Mouse (Mus musculus) MN1 (cell line): ENCODE data around the gene Syne1.
"Not testable (repeated sequence)": the region's sequence is repeated elsewhere in the genome, so short reads cannot be mapped to it uniquely, and the experiment has no call there.

Experiments
- DNase-seq: peaks from one replicate; pipeline ENCODE4 v3.0.0-alpha.2; 2016; ENCODE audit warnings: low spot score

The Syne1 gene

DNA sequence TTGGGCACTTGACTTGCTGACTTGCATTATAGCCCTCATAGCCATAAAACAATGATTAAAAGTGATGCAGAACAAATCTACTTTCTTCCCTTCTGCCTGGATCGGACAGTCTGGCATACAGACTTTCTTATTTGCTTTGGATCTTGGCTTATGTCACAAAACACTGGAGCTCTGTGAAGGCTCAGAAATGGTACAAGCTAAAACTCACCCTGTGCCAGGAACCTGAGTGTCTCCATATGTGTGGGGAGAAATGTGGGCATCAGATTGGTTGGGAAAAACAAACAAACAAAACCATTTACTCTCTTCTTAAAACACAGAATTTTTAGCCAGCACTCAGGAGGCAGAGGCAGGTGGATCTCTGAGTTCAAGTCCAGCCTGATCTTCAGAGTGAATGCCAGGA lies 30.6 kb downstream of the Syne1 start:
- DNase-seq = no peak

DNA sequence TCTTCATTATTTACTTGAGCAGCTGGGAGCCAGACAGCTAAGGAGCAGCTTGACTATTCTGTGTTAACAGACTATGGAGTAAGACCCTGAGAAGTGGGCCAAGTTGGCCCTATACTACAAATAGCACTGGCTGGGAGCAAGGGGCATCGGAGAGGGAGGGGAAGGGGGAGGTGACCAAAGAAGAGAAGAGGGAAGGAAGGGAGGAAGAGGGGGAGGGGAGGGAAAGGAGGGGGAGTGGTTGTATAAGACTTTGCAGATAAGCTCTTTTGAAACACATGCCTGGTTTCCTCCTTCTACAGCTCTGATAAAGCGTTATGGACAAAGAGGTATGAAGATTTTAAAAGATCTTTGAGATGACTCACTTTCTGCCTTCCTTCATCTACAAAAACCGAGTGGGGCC lies 36.0 kb downstream of the Syne1 start:
- no peak for DNase-seq

DNA sequence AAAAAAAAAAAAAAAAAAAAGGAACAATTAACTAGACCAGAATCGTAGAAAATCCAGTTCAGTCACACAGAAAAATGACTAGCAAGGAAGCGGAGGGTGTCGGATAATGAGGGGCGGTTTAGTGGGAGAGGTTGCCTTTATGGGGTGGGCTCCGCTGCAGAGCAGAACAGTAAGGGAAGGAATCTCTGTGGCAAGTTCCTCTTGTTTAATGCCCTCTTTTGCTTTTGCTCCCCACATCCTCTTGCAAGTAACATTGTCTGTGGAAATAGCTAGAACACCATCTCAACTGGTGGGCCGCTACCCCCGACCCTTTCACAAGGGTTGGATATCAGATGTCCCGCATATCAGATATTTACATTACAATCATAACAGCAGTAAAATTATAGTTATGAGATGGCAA lies 37.1 kb downstream of the Syne1 start:
- no peak for DNase-seq

DNA sequence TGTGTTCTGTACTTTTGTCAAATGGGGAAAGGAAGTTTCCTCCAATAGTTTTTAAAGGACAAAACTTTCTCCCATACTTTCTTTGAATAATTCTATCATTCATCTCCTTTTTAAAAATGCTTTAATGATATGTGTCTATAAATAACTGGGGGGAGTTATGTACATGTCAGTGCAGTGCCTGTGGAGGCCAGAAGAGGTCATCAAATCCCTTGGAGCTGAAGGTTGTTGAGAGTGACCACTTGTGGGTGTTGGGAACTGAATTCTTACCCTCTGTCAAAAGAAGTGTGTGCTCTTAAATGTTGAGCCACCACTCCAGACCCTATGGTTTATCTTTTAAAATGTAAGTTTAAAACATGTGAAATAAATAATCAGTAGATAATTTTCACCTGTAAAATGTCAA lies 39.0 kb downstream of the Syne1 start:
- no peak for DNase-seq

DNA sequence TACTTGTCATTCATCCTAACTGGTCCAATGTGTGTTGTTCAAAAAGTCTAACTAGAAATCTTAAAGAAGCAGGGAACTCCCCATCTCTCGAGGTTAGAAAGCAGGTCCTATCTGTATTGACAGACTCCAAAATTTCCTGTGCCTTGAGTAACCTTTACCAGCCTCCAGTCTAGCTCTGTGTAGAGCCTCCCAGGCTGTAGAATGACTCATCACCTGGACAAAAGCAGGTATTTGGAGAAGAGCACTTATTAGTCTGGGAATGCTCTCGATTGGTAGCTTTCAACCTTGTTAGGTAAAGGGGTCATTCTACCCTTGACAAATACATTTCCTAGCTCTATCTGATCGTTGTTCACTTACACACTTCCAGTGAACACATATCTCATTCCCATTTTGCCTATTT lies 39.9 kb downstream of the Syne1 start:
- DNase-seq = no peak

DNA sequence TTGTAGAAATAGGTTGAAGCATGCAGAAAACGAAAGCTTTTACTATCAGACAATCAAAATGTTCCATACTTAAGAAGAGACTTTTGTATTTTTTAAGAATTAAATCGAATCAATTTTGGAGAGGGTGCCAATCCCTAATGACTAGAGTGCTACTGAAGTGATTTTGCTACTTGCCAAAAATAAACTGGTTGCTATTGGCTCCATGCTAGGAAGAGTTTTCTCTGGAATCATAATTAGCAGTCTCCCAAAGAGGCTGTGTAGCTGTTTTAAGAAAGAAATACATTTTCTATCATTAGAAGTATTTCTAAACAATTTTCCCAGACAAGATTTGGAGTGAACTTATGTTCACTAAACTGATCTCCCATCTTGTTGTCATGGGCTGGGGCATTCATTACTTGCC lies 43.8 kb downstream of the Syne1 start:
- DNase-seq = no peak

DNA sequence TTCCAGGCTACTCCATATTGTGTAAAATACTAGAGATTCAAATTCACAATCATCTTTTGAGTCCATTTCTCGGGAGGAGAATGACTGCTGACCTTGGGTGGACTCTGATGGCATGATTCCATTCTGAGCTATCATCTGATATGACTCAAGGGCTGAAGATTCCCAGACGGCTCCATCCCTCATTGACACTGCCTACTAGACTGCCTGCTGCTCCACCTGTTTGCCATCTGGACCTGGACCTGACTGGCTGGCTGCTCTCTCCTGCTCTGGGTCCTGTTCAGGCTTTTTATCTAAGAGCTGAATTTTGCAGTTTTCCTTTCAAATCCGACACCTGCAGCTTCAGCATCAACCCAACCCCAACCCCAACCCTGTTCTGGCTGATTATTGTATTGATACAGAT lies 46.5 kb downstream of the Syne1 start:
- DNase-seq = no peak

DNA sequence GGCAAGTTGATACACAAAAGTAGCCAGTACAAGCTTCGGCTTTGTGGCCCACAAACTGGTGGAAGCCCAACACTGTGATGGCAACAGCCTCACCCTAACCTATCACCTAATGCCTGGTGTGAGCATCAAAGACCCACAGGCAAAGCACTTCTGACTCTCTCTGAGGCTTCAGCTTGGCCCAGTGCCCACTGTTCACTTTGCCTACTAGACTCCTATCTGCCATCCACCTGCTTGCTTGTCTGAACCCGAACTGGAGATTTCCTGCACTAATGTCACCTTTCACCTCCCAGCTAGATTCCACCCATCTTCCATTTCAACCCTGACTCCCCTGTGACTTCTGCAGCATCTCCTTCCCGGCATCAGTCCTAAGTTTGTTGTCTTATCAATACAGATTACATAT lies 47.4 kb downstream of the Syne1 start:
- DNase-seq = no peak

DNA sequence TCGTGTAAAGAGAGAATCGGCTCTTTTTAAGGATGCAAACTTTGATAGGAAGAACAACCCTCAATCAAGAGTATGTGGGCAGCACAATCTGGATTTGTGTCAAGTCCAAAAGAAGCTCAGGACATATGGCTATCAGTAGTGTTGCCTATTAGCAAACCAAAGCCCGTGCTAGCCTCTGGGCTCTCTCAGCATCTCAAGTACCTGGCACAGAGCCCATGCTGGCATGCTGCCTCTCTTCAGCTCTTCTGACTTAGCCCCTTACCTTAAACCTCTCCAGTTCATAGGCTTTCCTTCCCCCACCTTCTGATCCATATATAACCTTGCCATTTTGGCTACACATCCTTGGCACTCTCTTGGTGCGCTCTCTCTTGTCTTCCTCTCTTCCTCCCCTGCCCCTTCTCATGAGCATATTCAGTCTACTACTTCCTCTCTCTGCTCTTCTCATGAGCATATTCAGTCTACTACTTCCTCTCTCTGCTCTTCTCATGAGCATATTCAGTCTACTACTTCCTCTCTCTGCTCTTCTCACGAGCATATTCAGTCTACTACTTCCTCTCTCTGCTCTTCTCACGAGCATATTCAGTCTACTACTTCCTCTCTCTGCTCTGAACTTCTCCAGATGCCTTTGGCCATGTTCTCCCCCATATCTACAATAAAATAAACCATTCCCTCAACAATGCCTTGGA lies 51.5 kb downstream of the Syne1 start:
- DNase-seq = not testable (repeated sequence)

DNA sequence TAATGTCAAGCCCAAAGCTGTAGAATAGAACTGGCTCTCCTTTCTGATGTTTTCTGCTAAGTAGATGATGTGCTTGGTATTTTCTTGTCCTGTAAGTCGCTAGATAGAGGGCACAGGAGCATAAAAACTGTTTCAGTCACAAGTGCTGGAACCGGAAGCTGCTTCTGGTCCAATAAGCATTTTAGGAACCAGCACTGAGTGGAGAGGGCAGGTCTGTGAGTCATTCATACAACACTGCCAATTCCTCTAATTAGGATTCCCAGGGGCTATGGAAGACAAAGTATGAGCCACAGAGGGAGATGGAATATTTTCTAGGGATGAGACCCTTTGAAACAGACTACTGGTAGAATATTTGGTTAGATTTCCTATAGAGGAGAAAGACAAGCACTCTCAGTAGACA lies 53.4 kb downstream of the Syne1 start:
- no peak for DNase-seq

DNA sequence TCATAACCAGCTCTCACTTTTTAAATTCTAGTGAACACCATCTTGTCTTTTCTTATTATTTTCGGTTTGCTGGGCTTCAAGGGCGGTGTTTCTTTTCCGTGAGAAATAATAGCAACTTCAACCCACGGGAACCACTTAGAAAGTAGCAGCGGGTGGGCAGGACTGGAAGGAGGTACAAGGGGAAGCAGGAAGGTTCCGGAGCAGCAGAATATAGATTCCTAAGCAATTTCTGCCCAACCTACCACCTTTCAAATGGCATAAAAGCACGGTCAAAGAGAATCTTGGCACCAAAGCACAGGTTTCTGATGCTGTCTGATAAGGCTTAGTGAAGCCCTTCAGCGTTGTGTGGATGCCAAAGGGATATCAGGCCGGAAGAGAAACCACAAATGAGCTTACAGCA lies 60.2 kb downstream of the Syne1 start:
- no peak for DNase-seq

DNA sequence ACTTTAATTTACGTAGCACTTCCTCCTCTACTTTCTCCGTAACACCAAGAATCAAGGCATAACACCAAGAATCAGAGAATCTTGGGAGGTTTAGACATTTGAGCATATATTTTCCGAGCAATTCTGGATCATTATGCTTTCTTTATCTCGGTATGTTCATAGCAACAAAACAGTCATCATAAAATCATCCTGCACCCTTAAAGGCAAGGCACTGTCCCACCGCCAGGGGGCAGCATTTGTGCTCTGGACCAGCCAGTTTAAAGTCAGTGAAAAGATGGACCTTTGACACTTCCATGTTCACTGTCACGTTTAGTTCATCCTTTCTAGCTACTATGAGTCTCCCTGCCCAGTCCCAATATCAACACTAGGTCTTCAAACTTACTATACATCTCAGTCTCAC lies 61.3 kb downstream of the Syne1 start:
- DNase-seq = no peak

DNA sequence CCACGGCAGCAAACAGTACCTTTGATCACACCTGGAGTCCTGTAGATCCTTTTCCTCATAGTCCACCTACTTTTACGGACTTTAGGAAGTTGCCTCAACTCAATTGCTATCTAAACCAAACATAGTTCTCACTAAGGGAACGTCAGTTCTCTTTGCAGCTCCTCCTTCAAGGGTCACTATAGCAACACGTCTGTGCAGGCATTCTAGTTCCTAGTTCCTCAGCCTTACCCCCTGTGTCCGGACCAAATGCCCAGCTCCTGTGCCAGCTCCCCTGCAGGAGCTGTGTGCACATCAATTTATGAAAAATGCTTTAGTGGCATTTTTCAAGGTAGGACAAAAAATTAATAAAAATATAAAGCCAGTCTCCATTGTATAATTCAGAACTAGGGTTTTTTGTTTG lies 63.2 kb downstream of the Syne1 start:
- DNase-seq = no peak

DNA sequence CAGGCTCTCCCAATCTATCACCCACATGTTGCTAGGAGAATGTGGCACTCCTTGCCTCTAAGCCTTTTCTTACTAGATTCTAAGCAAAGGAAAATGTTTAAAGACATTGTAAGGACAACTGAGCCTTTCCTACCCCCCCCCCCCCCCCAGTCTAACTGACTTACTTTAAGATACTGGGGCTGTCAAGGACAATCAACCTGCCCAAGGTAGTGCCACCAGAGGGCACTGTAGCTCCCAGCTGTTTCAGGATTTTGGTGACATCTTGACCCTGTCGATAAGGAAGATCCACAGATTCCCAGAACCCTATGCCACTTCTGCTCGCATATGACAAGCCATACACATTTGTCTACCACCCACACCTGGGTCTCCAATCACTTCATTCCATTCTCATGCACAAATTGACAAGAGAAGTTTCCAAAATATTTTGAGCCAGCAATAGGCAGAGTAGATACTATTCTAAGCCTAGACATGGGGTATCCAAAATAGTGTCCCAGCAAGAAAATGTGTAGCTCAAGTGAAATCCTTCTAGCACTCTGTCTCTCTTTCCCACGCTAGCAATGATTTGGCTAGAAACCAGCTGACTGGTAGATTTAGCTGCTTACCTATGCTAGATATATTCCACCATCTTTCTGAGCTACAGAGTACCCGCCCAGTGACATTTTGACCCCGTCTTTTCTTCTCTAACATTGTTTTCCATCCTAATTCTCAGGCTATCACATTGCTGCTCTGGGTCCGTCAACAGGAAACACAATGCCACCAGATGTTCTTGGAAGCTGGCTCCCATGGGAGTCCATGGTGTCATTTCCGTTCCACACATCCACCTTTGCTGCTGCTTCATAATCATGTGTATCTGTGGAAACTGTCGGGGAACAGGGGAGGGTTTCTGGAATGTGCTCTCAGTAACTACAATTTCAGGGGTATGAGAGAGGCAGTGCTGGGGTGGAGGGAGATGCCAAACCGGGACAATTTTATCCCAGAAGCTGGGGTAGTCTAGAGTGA lies 70.4 kb downstream of the Syne1 start:
- DNase-seq = no peak

DNA sequence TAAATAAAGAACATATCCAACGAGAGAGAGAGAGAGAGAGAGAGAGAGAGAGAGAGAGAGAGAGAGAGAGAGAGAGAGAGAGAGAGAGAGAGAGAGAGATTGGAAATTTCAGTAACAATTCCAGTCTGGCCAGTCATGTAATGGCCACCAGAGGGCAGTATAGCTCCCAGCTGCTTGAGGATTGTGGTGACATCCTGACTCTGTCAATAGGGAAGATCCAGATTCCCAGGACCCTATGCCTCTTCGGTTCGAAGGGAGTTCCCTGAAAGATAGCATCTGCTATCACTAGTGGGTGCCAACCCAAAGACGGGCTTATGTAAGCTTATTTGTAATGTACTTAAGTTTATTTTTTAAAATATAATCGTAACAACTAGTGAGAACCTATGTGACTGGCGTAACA lies 71.2 kb downstream of the Syne1 start:
- peak; percentile 36 for DNase-seq

DNA sequence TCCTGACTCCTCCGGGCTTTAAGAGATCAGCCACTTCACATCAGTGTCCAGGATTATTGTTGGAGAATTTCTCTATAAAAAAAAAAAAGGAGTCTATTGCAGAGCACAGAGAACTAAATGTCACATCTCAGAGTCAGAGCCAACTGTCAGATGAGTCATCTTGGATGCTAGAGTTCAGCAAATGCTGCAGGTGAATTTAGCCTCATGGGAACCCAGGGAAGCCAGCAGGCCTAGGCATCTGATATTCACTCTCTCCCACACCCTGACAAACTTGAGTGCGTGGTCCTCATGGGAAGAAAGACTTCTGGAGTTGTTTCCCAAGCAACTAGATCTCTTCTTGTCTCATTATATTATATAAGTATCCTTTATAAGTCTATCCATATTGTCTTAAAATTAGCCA lies 82.6 kb downstream of the Syne1 start:
- no peak for DNase-seq

DNA sequence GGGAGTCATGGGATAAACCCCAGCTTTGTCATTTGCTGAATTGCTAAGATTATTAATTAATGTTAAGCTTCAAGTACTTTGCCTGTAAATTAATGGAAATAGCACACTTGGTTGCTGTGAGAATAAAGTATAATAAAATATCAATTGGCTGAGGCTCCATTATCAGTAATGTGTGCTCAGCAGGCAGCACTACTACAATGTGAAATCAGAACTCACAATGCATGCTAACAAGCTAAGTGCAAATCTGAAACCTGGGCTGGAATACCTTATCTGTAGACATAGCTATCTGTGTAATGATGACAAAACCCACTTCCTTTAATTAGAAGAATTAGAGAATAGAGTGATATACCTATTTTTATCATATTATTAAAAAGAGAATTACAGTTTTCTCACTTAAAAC lies 97.5 kb downstream of the Syne1 start:
- DNase-seq = no peak

DNA sequence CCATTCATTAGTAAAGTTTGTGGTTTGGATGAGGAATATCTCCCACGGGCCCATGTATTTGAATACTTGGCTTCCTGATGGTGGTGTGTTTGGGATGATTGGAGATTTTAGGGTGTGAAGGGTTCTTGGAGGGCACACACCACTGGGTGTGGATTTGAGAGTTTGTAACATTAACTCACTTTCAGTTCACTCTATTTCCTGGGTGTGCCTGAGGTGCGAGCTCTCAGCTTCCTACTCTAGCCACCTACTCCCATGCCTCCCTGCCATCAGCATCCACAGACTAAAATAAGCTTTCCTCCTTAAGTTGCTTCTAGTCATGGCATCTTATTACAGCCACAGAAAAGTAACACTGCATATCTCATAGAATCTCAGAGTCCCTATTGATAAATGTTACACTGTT lies 101.3 kb downstream of the Syne1 start:
- no peak for DNase-seq

DNA sequence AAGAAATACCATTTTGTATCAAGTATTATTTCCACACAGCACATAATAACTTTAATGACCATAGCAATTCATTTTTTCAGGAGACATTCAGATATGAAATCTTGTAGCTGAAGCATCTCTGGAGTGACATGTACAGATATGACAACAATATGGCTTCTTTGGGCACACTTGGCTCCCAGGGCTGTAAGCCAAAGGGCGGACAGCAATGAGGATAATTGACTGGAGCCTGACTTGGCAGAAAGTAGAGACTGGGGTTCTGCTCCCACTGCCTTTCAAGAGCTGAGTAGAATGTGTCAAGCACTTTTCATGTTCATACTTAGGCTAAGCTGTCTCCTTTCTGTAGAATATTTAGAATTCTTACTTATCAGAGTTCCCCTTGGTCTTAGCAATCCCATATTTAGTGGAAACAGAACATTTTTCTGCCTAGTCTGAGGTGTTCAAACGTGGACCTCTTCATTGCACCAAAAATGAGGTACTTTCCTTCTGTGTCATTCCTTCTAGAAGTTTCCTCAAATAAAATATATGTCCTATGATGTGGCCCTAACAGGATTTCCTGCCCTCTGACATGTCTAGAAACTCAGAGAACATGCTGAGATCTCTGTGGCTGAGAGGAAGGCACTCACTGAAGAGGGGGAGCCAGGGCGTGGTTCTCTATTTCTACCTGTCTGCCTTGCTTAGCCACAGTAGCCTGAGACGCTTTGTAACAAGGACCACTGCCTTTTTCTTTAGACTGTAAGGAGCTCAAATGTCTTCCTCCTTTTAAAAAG lies 103.1 kb downstream of the Syne1 start:
- DNase-seq = no peak

DNA sequence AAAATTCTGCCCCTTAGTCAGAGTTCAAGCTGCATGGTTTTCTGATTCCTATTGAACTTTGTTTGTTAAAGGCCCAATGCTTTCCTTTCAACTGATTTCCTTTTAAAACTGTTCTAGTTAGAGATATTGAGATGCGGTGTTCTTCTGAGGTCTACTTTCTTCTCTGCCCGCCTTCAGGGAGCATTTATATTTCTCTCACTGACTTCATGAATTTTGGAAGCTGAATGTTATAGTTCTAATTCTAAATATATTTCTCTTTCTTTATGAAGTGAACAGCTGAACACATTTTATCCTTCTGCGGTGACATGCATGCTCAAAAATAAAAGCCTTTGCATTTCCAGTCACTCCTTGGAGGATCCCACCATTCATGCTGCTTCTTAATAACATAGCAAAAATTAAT lies 106.0 kb downstream of the Syne1 start:
- DNase-seq = no peak

DNA sequence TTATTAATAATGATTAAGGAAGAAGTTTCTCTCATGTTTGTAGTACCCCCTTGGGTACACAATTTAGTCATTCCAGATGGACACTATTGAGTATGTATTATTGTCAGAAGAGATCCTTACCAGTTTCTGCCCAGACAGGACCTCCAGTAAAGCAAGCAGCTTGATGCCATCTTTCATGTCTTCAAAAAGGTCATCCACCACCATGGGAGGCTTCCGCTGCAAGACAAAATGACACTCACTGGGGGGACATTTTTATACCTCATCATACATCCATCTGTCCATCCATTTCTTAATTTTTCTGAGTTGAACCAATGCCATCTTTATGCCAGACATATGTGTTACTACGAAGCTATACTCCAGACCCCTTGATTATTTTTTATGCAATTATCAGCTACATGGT lies 108.3 kb downstream of the Syne1 start:
- DNase-seq = no peak

DNA sequence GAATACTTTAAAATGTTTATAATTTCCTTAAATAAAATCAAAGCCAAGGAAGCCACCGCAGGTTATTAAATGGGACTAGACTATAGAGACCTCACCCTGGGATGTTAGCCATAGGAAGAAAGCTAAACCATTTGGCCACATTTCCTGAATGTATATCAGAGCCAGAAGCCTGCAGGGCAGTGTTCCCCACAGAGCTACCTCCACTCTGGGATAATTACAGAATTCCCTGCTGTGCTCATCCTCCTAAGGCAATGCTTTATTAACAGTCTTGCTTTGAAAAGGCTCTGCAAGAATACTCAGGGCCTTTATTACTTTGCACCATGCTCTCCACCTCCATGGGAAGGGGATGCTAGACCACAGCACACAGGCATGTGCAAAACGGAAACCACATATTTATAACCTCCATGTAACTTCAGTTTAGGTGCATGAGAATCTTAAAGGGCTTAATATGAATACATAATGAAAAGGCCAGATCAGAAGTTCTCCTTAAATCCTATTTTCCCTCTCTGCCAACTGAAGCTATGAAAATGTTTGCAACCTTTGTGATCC lies 111.4 kb downstream of the Syne1 start:
- DNase-seq = no peak
